Mouse (Mus musculus) layer of hippocampus, adult 8-10 months (tissue): ENCODE measurements at regions not wholly inside any gene's neighbourhood (a gene's known extent, or its start where the extent isn't known, plus 50 kb on each side); places are given as distances from the start of the nearest gene placed in this dataset.
"Not testable (repeated sequence)": the region's sequence is repeated elsewhere in the genome, so short reads cannot be mapped to it uniquely, and the experiment has no call there.

Source experiments
- DNase-seq, 2 experiments: peaks; one replicate each; pipeline ENCODE4 v3.0.0; 2022; ENCODE audit warnings: low spot score in 2 of 2

DNA sequence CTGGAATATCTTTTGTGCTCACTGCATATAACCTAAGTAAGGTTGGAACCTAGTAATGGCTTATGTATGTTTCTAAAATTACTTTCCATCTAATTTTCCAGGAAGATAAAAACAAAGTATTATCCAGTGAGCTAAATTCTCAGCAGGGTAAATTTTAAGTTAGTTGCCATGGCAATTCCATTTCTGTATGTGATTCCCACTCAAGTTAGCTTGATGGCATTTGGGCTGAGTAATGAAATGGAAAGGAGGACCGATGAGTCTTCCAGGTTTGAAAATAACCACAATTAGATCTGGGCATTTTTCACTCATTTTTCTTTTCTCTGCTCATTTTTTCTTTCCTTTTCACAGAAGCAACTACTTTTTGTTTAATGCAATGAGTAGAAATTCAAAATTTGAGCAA lies 398.4 kb upstream of the Gm10801 start:
- no peak for DNase-seq

DNA sequence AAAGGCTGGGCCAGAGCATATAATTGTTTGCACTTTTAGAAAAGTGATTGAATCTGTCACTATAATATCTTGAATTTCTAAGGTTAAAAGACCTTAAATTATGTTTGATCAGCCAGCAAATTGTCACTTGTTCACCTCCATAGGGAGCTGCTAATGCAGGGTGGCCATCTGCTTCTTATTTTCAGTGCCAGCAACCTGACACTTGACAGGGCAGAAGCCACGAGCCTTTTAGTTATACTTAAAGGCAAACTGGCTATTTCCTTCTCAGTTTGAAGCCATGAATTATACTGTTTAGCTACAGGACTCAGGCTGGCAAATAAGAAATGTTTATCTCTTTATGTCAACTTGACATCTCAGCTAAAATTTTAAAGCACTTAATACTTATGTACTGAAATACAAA lies 392.5 kb upstream of the Gm10801 start:
- DNase-seq, result no peak

DNA sequence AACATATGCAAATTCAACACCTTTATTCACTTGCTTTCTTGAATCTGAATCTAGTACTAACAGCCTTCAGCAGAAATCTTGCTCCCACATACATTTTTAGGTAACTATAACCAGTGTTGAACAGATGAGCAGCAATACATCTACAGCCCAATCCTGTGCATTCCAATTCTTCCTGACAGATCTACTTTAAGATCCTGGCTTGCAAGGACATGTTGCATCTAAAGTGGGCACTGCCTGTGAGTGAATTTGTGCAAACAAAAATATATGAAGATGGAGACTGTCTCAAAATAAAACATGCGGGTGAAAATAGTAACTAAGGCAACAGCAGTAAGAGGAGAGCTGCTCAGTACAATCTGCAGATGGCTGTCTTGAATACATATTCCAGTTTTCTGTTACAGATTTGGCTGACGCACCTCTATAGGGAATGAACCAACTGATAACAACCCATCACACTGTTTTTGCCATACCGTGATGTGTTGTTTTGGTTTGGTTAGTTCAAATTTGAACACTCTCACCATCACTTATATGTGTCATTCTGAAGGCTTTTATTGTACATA lies 375.2 kb upstream of the Gm10801 start:
- peak in 1 of 2 experiments; percentile 4 for DNase-seq

DNA sequence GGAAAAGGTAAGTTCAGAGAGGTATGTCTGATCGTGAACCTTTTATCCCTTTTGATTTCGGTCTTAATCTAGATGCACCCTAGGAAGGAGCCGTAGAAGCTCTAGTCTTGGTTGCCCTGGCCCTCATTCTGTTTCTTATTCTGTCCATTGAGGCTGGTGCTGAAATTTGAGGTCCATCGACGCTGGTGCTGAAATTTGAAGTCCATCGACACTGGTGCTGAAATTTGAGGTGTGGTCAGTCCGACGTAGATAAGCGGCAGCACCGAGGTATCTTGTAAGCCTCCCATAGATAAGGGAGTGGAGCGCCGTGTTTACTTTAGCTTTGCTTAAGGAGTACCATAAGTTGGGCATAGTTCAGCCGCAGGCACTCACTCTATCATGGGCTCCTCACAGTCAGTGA lies 332.0 kb upstream of the Gm10801 start:
- not testable (repeated sequence) for DNase-seq

DNA sequence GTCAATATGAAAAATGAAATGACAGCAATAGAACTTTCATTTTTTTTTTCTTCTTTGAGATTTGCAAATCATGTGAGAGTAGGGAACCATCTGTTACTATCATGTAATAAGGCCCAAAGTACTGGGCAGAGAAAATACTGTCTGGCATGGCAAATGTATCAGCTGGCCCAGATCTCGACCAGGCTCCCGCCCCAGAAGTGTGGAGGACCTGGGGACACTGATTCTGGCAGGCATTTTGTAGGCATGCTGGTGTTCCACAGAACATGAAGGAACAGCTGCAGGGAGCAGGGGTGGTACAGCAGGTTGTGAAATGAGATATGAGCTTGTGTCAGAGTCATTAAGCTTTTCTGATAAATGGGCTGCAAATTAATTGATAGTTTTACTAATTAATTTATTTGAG lies 307.8 kb upstream of the Gm10801 start:
- peak in 1 of 2 experiments; percentile 2 for DNase-seq

DNA sequence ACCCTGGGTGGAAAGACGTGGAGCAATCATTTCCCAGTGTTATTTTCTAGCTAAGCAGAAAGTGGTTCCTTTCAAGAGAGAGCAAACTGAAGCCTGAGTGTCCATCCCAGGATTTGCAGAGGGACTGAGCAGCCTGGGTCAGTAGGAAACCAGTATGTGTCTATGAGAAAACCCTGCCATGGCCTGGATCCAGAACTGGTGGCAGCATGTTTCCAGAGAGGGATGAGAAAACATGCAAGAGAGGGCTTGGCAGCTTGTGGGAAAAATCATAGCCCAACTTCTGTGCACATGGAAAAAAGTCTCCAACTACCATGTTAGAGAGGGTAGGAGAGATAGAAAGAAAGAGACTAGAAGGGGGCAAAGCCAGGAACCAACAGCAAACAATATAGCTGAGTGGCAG lies 282.8 kb upstream of the Gm10801 start:
- DNase-seq, result no peak
